Mouse (Mus musculus): ENCODE results near the gene Upb1.
"Not testable (repeated sequence)": the region's sequence is repeated elsewhere in the genome, so short reads cannot be mapped to it uniquely, and the experiment has no call there.

Upb1 gene

GRCm38 (mm10) chr10:75456061-75456831, 55.3 kb downstream of the Upb1 start:
- not testable (repeated sequence) for DNase-seq (ENCODE audit: low spot score in 2 of 2)

- DNase-seq (ENCODE audit: low spot score in 2 of 2), result no peak
These were observed 56.9 kb downstream of the Upb1 start for GRCm38 (mm10) chr10:75457852-75458251.

- DNase-seq (ENCODE audit: low spot score in 2 of 2), result no peak
These were observed 57.4 kb downstream of the Upb1 start for GRCm38 (mm10) chr10:75458329-75458728.

GRCm38 (mm10) chr10:75462728-75463127, 61.8 kb downstream of the Upb1 start:
- no peak for DNase-seq (ENCODE audit: low spot score in 2 of 2)

GRCm38 (mm10) chr10:75465781-75466550, 65.1 kb downstream of the Upb1 start:
- no peak for DNase-seq (ENCODE audit: low spot score in 2 of 2)

GRCm38 (mm10) chr10:75473411-75473810, 72.5 kb downstream of the Upb1 start:
- DNase-seq (ENCODE audit: low spot score in 2 of 2), result no peak

- DNase-seq (ENCODE audit: low spot score in 2 of 2), result no peak
These were observed 73.7 kb downstream of the Upb1 start for GRCm38 (mm10) chr10:75474571-75474970.

- not testable (repeated sequence) for DNase-seq (ENCODE audit: low spot score in 2 of 2)
These were observed 74.4 kb downstream of the Upb1 start for GRCm38 (mm10) chr10:75475139-75475850.

GRCm38 (mm10) chr10:75477034-75477433, 76.1 kb downstream of the Upb1 start:
- no peak for DNase-seq (ENCODE audit: low spot score in 2 of 2)

GRCm38 (mm10) chr10:75479955-75480354, 79.0 kb downstream of the Upb1 start:
- no peak for DNase-seq (ENCODE audit: low spot score in 2 of 2)

- no peak for DNase-seq (ENCODE audit: low spot score in 2 of 2)
These were observed 80.8 kb downstream of the Upb1 start for GRCm38 (mm10) chr10:75481703-75482102.

GRCm38 (mm10) chr10:75482271-75482670, 81.4 kb downstream of the Upb1 start:
- no peak for DNase-seq (ENCODE audit: low spot score in 2 of 2)

- no peak for DNase-seq (ENCODE audit: low spot score in 2 of 2)
These were observed 82.1 kb downstream of the Upb1 start for GRCm38 (mm10) chr10:75482919-75483483.

GRCm38 (mm10) chr10:75484066-75484465, 83.2 kb downstream of the Upb1 start:
- DNase-seq (ENCODE audit: low spot score in 2 of 2), result no peak

- no peak for DNase-seq (ENCODE audit: low spot score in 2 of 2)
These were observed 83.9 kb downstream of the Upb1 start for GRCm38 (mm10) chr10:75484767-75485166.

- DNase-seq (ENCODE audit: low spot score in 2 of 2), result peak; percentile 52 to 73
These were observed 85.4 kb downstream of the Upb1 start for GRCm38 (mm10) chr10:75486086-75486979.

GRCm38 (mm10) chr10:75487131-75487530, 86.2 kb downstream of the Upb1 start:
- no peak for DNase-seq (ENCODE audit: low spot score in 2 of 2)

GRCm38 (mm10) chr10:75489522-75489921, 88.6 kb downstream of the Upb1 start:
- DNase-seq (ENCODE audit: low spot score in 2 of 2), result no peak

- no peak for DNase-seq (ENCODE audit: low spot score in 2 of 2)
These were observed 89.8 kb downstream of the Upb1 start for GRCm38 (mm10) chr10:75490731-75491130.
